Mouse (Mus musculus) ES-E14 (cell line): ENCODE data around the gene Rps10.

Experiments
- CHD2 ChIP-seq: IDR thresholded peaks from 2 replicates; pipeline ENCODE4 v1.6.1; 2014; ENCODE audit warnings: mild to moderate bottlenecking, low read depth, low read length, inconsistent platforms
- HCFC1 ChIP-seq: IDR thresholded peaks from 2 replicates; pipeline ENCODE4 v1.6.1; 2012; ENCODE audit warnings: low read length, inconsistent platforms, borderline replicate concordance; ENCODE audit not compliant: insufficient read depth
- MAFK ChIP-seq: IDR thresholded peaks from 2 replicates; pipeline ENCODE4 v1.6.1; 2014; ENCODE audit warnings: mild to moderate bottlenecking, low read depth, low read length, inconsistent platforms; ENCODE audit not compliant: insufficient read depth
- ZC3H11A ChIP-seq: IDR thresholded peaks from 2 replicates; pipeline ENCODE4 v1.6.1; 2012; ENCODE audit warnings: low read depth, mild to moderate bottlenecking, inconsistent platforms, low read length, borderline replicate concordance
- ZNF384 ChIP-seq: IDR thresholded peaks from 2 replicates; pipeline ENCODE4 v1.6.1; 2012; ENCODE audit warnings: low read depth, low read length, inconsistent platforms

DNA sequence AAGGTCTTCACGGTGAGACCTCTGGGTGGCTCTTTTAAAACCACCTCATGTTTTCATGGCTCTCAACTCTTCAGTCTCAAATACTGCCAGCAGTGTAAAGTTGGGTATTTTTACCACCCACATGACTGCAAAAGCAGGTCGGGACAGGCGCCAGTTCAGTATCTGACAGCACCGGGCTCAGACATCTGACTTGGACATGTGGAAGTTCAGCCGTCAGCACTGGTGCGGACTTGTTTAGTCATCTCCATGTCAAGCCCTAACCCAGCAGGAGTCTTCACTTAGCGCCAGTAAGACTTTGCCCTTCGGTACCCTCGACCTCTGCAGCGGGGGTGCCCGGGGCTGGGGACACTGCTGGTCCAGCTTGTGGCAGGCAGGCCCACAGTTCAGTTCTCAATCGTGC lies 49.2 kb downstream of the Rps10 start:
- TF ChIP-seq ZNF384 (no peak), MAFK (no peak), HCFC1 (no peak), CHD2 (no peak), ZC3H11A (no peak)
